Mouse (Mus musculus) liver, embryonic 11.5 days (tissue): Measurements from ENCODE around the gene Dip2c. TPM values are rescaled to one million over a fixed set of nuclear protein-coding genes. Genes with fewer than 3 reads are reported as not detected.

Source experiments
- ATAC-seq: fragments of 200-750 bp; cut with Nextera tagmentation; replicated peaks from 2 replicates; pipeline ENCODE4 v1.8.0; 2017; ENCODE audit warnings: moderate number of reproducible peaks, mild to moderate bottlenecking, moderate TSS enrichment, moderate library complexity; ENCODE audit not compliant: low FRiP score
- DNase-seq: peaks from one replicate; pipeline ENCODE4 v3.0.0-alpha.2; 2017; ENCODE audit warnings: low spot score
- H3K27ac ChIP-seq: fragments of 300-500 bp; sonication (generic); 2 replicates; pipeline ENCODE4 v1.5.1; 2014; ENCODE audit warnings: mild to moderate bottlenecking, low read depth, low read length, control low read depth
- H3K27me3 ChIP-seq: fragments of 300-500 bp; sonication (generic); replicated peaks from 2 replicates; pipeline ENCODE4 v1.6.1; 2014; ENCODE audit warnings: low read length, mixed read lengths; ENCODE audit not compliant: control insufficient read depth, insufficient read depth
- H3K36me3 ChIP-seq: fragments of 300-500 bp; sonication (generic); 2 replicates; pipeline ENCODE4 v1.6.1; 2014; ENCODE audit warnings: mild to moderate bottlenecking, low read length, moderate library complexity, mixed read lengths; ENCODE audit not compliant: control insufficient read depth, insufficient read depth
- H3K4me1 ChIP-seq: fragments of 300-500 bp; sonication (generic); replicated peaks from 2 replicates; pipeline ENCODE4 v1.6.1; 2014; ENCODE audit warnings: low read length, mixed read lengths; ENCODE audit not compliant: control insufficient read depth, insufficient read depth
- H3K4me2 ChIP-seq: fragments of 300-500 bp; sonication (generic); 2 replicates; pipeline ENCODE4 v1.6.1; 2014; ENCODE audit warnings: mild to moderate bottlenecking, control low read depth, moderate library complexity
- H3K4me3 ChIP-seq: fragments of 300-500 bp; sonication (generic); 2 replicates; pipeline ENCODE4 v1.5.1; 2014; ENCODE audit warnings: low read depth, low read length, control low read depth
- H3K9ac ChIP-seq: fragments of 300-500 bp; sonication (generic); 2 replicates; pipeline ENCODE4 v1.6.1; 2014; ENCODE audit warnings: low read depth, low read length, control low read depth
- H3K9me3 ChIP-seq: fragments of 300-500 bp; sonication (generic); 2 replicates; pipeline ENCODE4 v1.6.1; 2016; ENCODE audit warnings: low read length, inconsistent platforms, mixed read lengths; ENCODE audit not compliant: control insufficient read depth
- WGBS: fragments of 180-500 bp; shearing (Covaris S2); extraction: QIAGEN DNeasy Blood & Tissue Kit; methylation state at CpG from one replicate; pipeline ENCODE4 v1.1.7; 2014; 5-methylcytosine and 5-hydroxymethylcytosine counted together
- polyA plus RNA-seq: library from polyadenylated mRNA; unstranded; fragments of >200 nt; fragmentation: Nextera tagmentation; extraction: Ambion mirVana; gene quantifications from 2 replicates; pipeline ENCODE4 v1.2.1, GENCODE M21; 2014

Dip2c gene
- polyA plus RNA-seq, 1 experiment from 2014 or later: 2.2 TPM

- WGBS: 44% methylated on average over 2 of the region's 2 CpGs
- no peak overlapping the region for H3K4me3 ChIP-seq
- H3K27me3 ChIP-seq: no peaks in the 10 kb centered on the region
- H3K9me3 ChIP-seq: no peaks in the 10 kb centered on the region
- H3K4me1 ChIP-seq: no peaks in the 10 kb centered on the region
- H3K4me2 ChIP-seq: peak overlapping the region; percentile 38
- DNase-seq (no peak), ATAC-seq (no peak)
- no peak overlapping the region for H3K27ac ChIP-seq
- no peaks in the 10 kb centered on the region for H3K36me3 ChIP-seq
- H3K9ac ChIP-seq: no peak overlapping the region
Observed at GRCm38 (mm10) chr13:9388017-9388416, 111.7 kb downstream of the Dip2c start.

- Histone ChIP-seq H3K9ac (no peak overlapping the region), H3K4me3 (no peak overlapping the region), H3K36me3 (no peaks in the 10 kb centered on the region), H3K4me1 (no peaks in the 10 kb centered on the region), H3K9me3 (no peaks in the 10 kb centered on the region), H3K27ac (no peak overlapping the region), H3K27me3 (no peaks in the 10 kb centered on the region), H3K4me2 (no peak overlapping the region)
- WGBS: 77% methylated on average over 1 of the region's 1 CpGs
- DNase-seq: no peak
- ATAC-seq: no peak
Observed at GRCm38 (mm10) chr13:9389334-9389733, 113.0 kb downstream of the Dip2c start.

- Histone ChIP-seq H3K9me3 (no peaks in the 10 kb centered on the region), H3K4me3 (no peak overlapping the region), H3K4me2 (no peak overlapping the region), H3K27ac (no peak overlapping the region), H3K9ac (no peak overlapping the region), H3K36me3 (no peaks in the 10 kb centered on the region), H3K27me3 (no peaks in the 10 kb centered on the region), H3K4me1 (no peaks in the 10 kb centered on the region)
- ATAC-seq (no peak), DNase-seq (no peak)
- WGBS: 66% methylated on average over 5 of the region's 5 CpGs
Observed at GRCm38 (mm10) chr13:9390204-9390804, 114.0 kb downstream of the Dip2c start.

GRCm38 (mm10) chr13:9393470-9393869 is 117.1 kb downstream of the Dip2c start:
- WGBS: 75% methylated on average over 3 of the region's 3 CpGs
- H3K27ac ChIP-seq: no peak overlapping the region
- H3K36me3 ChIP-seq: no peaks in the 10 kb centered on the region
- ATAC-seq (no peak), DNase-seq (no peak)
- H3K9me3 ChIP-seq: no peaks in the 10 kb centered on the region
- H3K4me1 ChIP-seq: no peaks in the 10 kb centered on the region
- H3K4me3 ChIP-seq: no peak overlapping the region
- H3K27me3 ChIP-seq: no peaks in the 10 kb centered on the region
- no peak overlapping the region for H3K4me2 ChIP-seq
- H3K9ac ChIP-seq: no peak overlapping the region

GRCm38 (mm10) chr13:9395286-9395685 is 119.0 kb downstream of the Dip2c start:
- DNase-seq (no peak), ATAC-seq (no peak)
- no peak overlapping the region for H3K27ac ChIP-seq
- H3K27me3 ChIP-seq: no peaks in the 10 kb centered on the region
- H3K4me2 ChIP-seq: no peak overlapping the region
- H3K9me3 ChIP-seq: no peaks in the 10 kb centered on the region
- no peaks in the 10 kb centered on the region for H3K4me1 ChIP-seq
- whole genome bisulfite sequencing: 76% methylated on average over 1 of the region's 1 CpGs
- H3K4me3 ChIP-seq: no peak overlapping the region
- no peaks in the 10 kb centered on the region for H3K36me3 ChIP-seq
- H3K9ac ChIP-seq: no peak overlapping the region

GRCm38 (mm10) chr13:9398846-9399245 is 122.5 kb downstream of the Dip2c start:
- H3K27me3 ChIP-seq: no peaks in the 10 kb centered on the region
- 84% methylated on average over 1 of the region's 1 CpGs for WGBS
- no peak overlapping the region for H3K27ac ChIP-seq
- H3K4me3 ChIP-seq: no peak overlapping the region
- H3K9me3 ChIP-seq: no peaks in the 10 kb centered on the region
- no peaks in the 10 kb centered on the region for H3K4me1 ChIP-seq
- DNase-seq (no peak), ATAC-seq (no peak)
- H3K4me2 ChIP-seq: no peak overlapping the region
- no peaks in the 10 kb centered on the region for H3K36me3 ChIP-seq
- H3K9ac ChIP-seq: no peak overlapping the region

- no peaks in the 10 kb centered on the region for H3K36me3 ChIP-seq
- no peak overlapping the region for H3K4me3 ChIP-seq
- H3K27ac ChIP-seq: no peak overlapping the region
- no peaks in the 10 kb centered on the region for H3K9me3 ChIP-seq
- ATAC-seq (no peak), DNase-seq (no peak)
- H3K4me2 ChIP-seq: no peak overlapping the region
- no peak overlapping the region for H3K9ac ChIP-seq
- no peaks in the 10 kb centered on the region for H3K4me1 ChIP-seq
- no peaks in the 10 kb centered on the region for H3K27me3 ChIP-seq
- WGBS: 77% methylated on average over 1 of the region's 1 CpGs
Observed at GRCm38 (mm10) chr13:9405399-9405798, 129.1 kb downstream of the Dip2c start.

GRCm38 (mm10) chr13:9408983-9409382 is 132.7 kb downstream of the Dip2c start:
- Histone ChIP-seq H3K4me1 (no peaks in the 10 kb centered on the region), H3K27ac (no peak overlapping the region), H3K9ac (no peak overlapping the region), H3K9me3 (no peaks in the 10 kb centered on the region), H3K4me2 (no peak overlapping the region), H3K36me3 (no peaks in the 10 kb centered on the region), H3K4me3 (no peak overlapping the region), H3K27me3 (no peaks in the 10 kb centered on the region)
- 85% methylated on average over 4 of the region's 4 CpGs for WGBS
- ATAC-seq (no peak), DNase-seq (no peak)

- no peak overlapping the region for H3K4me2 ChIP-seq
- H3K9me3 ChIP-seq: no peaks in the 10 kb centered on the region
- H3K27me3 ChIP-seq: no peaks in the 10 kb centered on the region
- H3K27ac ChIP-seq: no peak overlapping the region
- ATAC-seq (no peak), DNase-seq (no peak)
- H3K4me1 ChIP-seq: peaks cover 5% of the 10 kb centered on the region; the same call in 1 of the 2 replicates
- 86% methylated on average over 3 of the region's 3 CpGs for WGBS
- H3K4me3 ChIP-seq: no peak overlapping the region
- H3K36me3 ChIP-seq: no peaks in the 10 kb centered on the region
- no peak overlapping the region for H3K9ac ChIP-seq
Observed at GRCm38 (mm10) chr13:9418441-9418840, 142.1 kb downstream of the Dip2c start.
